Mouse (Mus musculus) myocyte (in vitro differentiated cells): ENCODE results near the gene Morn1.

Experiments
- CEBPB ChIP-seq: IDR thresholded peaks from 2 replicates; pipeline ENCODE4 v1.6.1; 2011; ENCODE audit warnings: mild to moderate bottlenecking, moderate library complexity; ENCODE audit not compliant: poor library complexity, insufficient read depth, severe bottlenecking
- E2F4 ChIP-seq: IDR thresholded peaks from one replicate; pipeline ENCODE4 v1.6.1; 2011; ENCODE audit warnings: mild to moderate bottlenecking, control low read depth, moderate library complexity; ENCODE audit not compliant: insufficient read depth
- MAX ChIP-seq: IDR thresholded peaks from one replicate; pipeline ENCODE4 v1.6.1; 2011; ENCODE audit warnings: low read depth, mild to moderate bottlenecking, control low read depth
- MYOD1 ChIP-seq, 3 experiments: IDR thresholded peaks; one replicate each; pipeline ENCODE4 v1.6.1; 2011; ENCODE audit warnings: control low read depth in 2 of 3, low read depth in 2 of 3, mild to moderate bottlenecking in 2 of 3, moderate library complexity in 1 of 3; ENCODE audit not compliant: insufficient read length in 2 of 3, control insufficient read depth in 1 of 3
- MYOG ChIP-seq, 3 experiments: IDR thresholded peaks; one replicate each; pipeline ENCODE4 v1.6.1; 2011; ENCODE audit warnings: control low read depth in 2 of 3, low read depth in 2 of 3, mild to moderate bottlenecking in 2 of 3; ENCODE audit not compliant: insufficient read length in 2 of 3, control insufficient read depth in 1 of 3, insufficient read depth in 1 of 3
- POLR2A ChIP-seq: IDR thresholded peaks from one replicate; pipeline ENCODE4 v1.6.1; 2011; ENCODE audit warnings: low read depth, mild to moderate bottlenecking, control low read depth, moderate library complexity; ENCODE audit not compliant: insufficient read length
- POLR2AphosphoS2 ChIP-seq: IDR thresholded peaks from one replicate; pipeline ENCODE4 v1.6.1; 2011; ENCODE audit warnings: low read depth, control low read depth; ENCODE audit not compliant: insufficient read length
- REST ChIP-seq: IDR thresholded peaks from one replicate; pipeline ENCODE4 v1.6.1; 2011; ENCODE audit warnings: mild to moderate bottlenecking, control low read depth, moderate library complexity; ENCODE audit not compliant: insufficient read depth, insufficient read length
- SRF ChIP-seq: IDR thresholded peaks from one replicate; pipeline ENCODE4 v1.6.1; 2011; ENCODE audit warnings: low read depth; ENCODE audit not compliant: control insufficient read depth, insufficient read length
- TCF12 ChIP-seq: IDR thresholded peaks from one replicate; pipeline ENCODE4 v1.6.1; 2011; ENCODE audit warnings: mild to moderate bottlenecking, control low read depth; ENCODE audit not compliant: poor library complexity, insufficient read depth, severe bottlenecking
- USF1 ChIP-seq: IDR thresholded peaks from one replicate; pipeline ENCODE4 v1.6.1; 2011; ENCODE audit warnings: low read depth, mild to moderate bottlenecking, control low read depth, moderate library complexity

- TF ChIP-seq POLR2A (no peak), MAX (no peak), USF1 (no peak), POLR2AphosphoS2 (no peak), TCF12 (no peak), MYOD1 (IDR thresholded peaks at IDR 0.05; ENCODE audit: control insufficient read depth in 1 of 3, insufficient read length in 2 of 3, low read depth in 2 of 3) (no peak), SRF (no peak), REST (no peak), MYOG (IDR thresholded peaks at IDR 0.05; ENCODE audit: control insufficient read depth in 1 of 3, insufficient read depth in 1 of 3, insufficient read length in 2 of 3, low read depth in 2 of 3) (no peak), CEBPB (no peak), E2F4 (no peak)
Measured at GRCm38 (mm10) chr4:155148453-155148852, 62.1 kb downstream of the Morn1 start.
